Mouse (Mus musculus) kidney, embryonic 14.5 days (tissue): ENCODE results near the gene Tbp. TPM values are rescaled to one million over a fixed set of nuclear protein-coding genes. Genes with fewer than 3 reads are reported as not detected.

Experiments used
- ATAC-seq: fragments of 200-750 bp; cut with Nextera tagmentation; 2 replicates; pipeline ENCODE4 v1.8.0; 2017; ENCODE audit warnings: moderate number of reproducible peaks, mild to moderate bottlenecking, moderate TSS enrichment, moderate library complexity; ENCODE audit not compliant: low FRiP score, low TSS enrichment
- H3K27ac ChIP-seq: fragments of 300-500 bp; sonication (generic); 2 replicates; pipeline ENCODE4 v1.5.1; 2014; ENCODE audit warnings: low read depth, mild to moderate bottlenecking, low read length, moderate library complexity, mixed read lengths
- H3K27me3 ChIP-seq: fragments of 300-500 bp; sonication (generic); 2 replicates; pipeline ENCODE4 v1.6.1; 2014; ENCODE audit warnings: mild to moderate bottlenecking, low read length; ENCODE audit not compliant: control insufficient read depth, insufficient read depth
- H3K36me3 ChIP-seq: fragments of 300-500 bp; sonication (generic); 2 replicates; pipeline ENCODE4 v1.6.1; 2014; ENCODE audit warnings: low read length, mixed read lengths; ENCODE audit not compliant: control insufficient read depth, insufficient read depth
- H3K4me1 ChIP-seq: fragments of 300-500 bp; sonication (generic); 2 replicates; pipeline ENCODE4 v1.6.1; 2014; ENCODE audit warnings: low read length, mixed read lengths; ENCODE audit not compliant: control insufficient read depth, insufficient read depth
- H3K4me2 ChIP-seq: fragments of 300-500 bp; sonication (generic); replicated peaks from 2 replicates; pipeline ENCODE4 v1.6.1; 2014; ENCODE audit warnings: low read depth, mild to moderate bottlenecking, low read length
- H3K4me3 ChIP-seq: fragments of 300-500 bp; sonication (generic); 2 replicates; pipeline ENCODE4 v1.5.1; 2014; ENCODE audit warnings: mild to moderate bottlenecking, low read length
- H3K9ac ChIP-seq: fragments of 300-500 bp; sonication (generic); 2 replicates; pipeline ENCODE4 v1.6.1; 2014; ENCODE audit warnings: low read depth, mild to moderate bottlenecking, low read length, moderate library complexity
- H3K9me3 ChIP-seq: fragments of 300-500 bp; sonication (generic); 2 replicates; pipeline ENCODE4 v1.6.1; 2016; ENCODE audit warnings: low read length; ENCODE audit not compliant: control insufficient read depth
- WGBS: fragments of 180-500 bp; shearing (Covaris S2); extraction: QIAGEN DNeasy Blood & Tissue Kit; methylation state at CpG from one replicate; pipeline ENCODE4 v1.1.7; 2014; 5-methylcytosine and 5-hydroxymethylcytosine counted together
- polyA plus RNA-seq: library from polyadenylated mRNA; unstranded; fragments of >200 nt; fragmentation: Nextera tagmentation; extraction: Ambion mirVana; gene quantifications from 2 replicates; pipeline ENCODE4 v1.2.1, GENCODE M21; 2014

The Tbp gene
- 64.8 and 67.8 TPM in 2 replicates for polyA plus RNA-seq

DNA sequence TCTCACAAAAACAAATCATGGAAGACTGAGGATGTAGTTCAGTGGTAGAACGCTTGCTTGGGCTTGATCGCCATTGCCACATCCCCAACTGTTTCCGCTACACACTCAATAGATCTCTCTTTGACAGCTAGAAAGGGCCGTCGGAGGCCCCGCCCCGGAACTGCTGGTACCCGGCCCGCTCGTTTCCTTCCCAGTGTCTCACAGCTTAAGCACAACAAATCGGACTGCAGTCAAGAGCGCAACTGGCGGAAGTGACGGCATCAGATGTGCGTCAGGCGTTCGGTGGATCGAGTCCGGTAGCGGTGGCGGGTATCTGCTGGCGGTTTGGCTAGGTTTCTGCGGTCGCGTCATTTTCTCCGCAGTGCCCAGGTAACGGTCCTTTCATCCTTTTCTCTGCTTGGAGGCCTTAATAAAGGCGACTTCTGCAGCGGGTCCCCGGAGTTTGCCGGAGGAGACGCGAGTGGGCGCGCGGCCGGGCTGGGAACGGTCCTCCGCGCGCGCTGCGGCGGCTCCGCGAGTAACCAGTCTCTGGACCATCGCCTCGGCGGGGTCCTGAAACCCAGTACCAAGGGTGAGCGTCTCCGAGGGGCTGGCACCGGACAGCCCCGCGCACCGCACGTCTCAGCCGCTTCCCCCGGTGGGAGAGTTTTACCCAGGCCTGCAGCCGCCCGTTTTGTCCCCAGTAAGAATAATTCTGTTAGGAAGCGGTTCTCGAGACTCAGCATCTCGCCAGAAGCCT lies at the start of gene Tbp, which contains the start of gene Psmb1:
Tbp (plus strand) TSS at position 233 of the 739 bp plus-strand sequence.
Psmb1 (minus strand) TSS at position 96 of the 739 bp plus-strand sequence.
- ATAC-seq, result peak; percentile 95
- Histone ChIP-seq H3K27ac (peak within 1 kb of the TSS; percentile 95), H3K36me3 (peaks cover 25% of the 10 kb centered on the region), H3K27me3 (no peaks in the 10 kb centered on the region), H3K9me3 (no peaks in the 10 kb centered on the region), H3K4me1 (peaks cover 23% of the 10 kb centered on the region), H3K9ac (peak within 1 kb of the TSS; percentile 89), H3K4me2 (peak within 1 kb of the TSS; percentile 81), H3K4me3 (peak within 1 kb of the TSS; percentile 96)
- WGBS, result under 1% methylated on average over 63 of the region's 63 CpGs

DNA sequence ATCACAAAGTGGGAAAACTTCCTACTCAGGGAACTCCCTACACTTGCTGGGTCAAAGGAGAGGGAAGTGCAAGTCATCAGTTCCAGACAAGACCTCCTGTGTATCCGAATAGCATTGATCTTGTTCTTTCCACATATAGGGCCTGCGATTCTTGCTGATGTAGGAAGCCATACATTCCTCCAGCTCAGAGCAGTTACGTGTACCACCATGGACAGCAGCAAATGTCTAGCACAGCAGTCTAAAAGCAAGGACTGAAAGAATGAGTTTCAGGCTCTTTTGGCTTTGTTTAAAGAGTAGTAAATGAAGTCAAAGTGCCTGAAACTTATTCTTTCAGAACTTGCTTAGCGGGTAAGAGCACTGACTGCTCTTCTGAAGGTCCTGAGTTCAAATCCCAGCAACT lies 44.5 kb upstream of the Tbp start:
- no peak overlapping the region for H3K9ac ChIP-seq
- no peaks in the 10 kb centered on the region for H3K9me3 ChIP-seq
- H3K27me3 ChIP-seq, result no peaks in the 10 kb centered on the region
- no peak overlapping the region for H3K4me2 ChIP-seq
- H3K4me3 ChIP-seq, result no peak overlapping the region
- WGBS, result 63% methylated on average over 4 of the region's 4 CpGs
- no peaks in the 10 kb centered on the region for H3K4me1 ChIP-seq
- ATAC-seq, result no peak
- no peak overlapping the region for H3K27ac ChIP-seq
- no peaks in the 10 kb centered on the region for H3K36me3 ChIP-seq

DNA sequence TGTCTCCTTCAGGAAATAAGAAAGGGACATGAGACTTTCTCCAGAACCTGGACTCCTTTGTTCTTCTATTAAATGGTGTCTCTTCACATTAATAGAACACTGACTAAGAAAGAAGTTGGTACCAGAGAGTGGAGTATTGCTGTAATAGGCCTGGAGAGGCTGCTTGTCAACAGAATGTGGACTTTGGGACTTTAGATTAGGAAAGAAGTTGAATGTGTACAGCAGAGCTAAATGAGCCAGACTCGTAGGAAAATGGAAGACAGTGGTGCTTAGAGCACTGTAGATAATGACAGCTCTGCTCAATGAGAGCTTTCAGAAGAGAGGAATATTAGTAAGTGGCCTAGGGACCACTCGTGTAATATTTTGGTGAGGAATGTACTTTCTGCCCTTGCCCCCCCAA lies 43.1 kb upstream of the Tbp start:
- Histone ChIP-seq H3K4me2 (no peak overlapping the region), H3K36me3 (no peaks in the 10 kb centered on the region), H3K4me1 (no peaks in the 10 kb centered on the region), H3K9me3 (no peaks in the 10 kb centered on the region), H3K4me3 (no peak overlapping the region), H3K27ac (no peak overlapping the region), H3K9ac (no peak overlapping the region), H3K27me3 (no peaks in the 10 kb centered on the region)
- no peak for ATAC-seq
- 87% methylated on average over 2 of the region's 2 CpGs for WGBS

DNA sequence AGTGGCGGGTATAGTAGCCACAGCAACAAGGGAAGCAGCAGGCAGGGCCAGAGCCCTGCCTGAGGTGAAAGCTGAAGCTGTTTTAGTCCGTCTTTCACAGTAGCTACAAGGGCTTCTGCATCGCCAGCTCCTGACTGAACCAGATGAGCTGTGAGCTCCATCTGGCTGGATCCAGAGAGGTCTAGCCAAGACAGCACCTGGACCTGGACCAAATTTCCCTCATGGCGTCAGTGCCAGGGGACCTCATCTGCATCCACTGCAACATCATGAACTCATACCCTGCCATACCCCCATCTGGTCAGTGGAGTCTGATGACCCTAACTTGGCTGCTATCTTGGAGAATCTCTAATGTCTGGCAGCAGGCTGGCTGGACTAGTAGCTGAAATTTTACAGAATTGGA lies 39.9 kb upstream of the Tbp start:
- Histone ChIP-seq H3K9ac (no peak overlapping the region), H3K9me3 (no peaks in the 10 kb centered on the region), H3K4me1 (no peaks in the 10 kb centered on the region), H3K27me3 (no peaks in the 10 kb centered on the region), H3K27ac (no peak overlapping the region), H3K4me3 (no peak overlapping the region), H3K4me2 (no peak overlapping the region), H3K36me3 (no peaks in the 10 kb centered on the region)
- 93% methylated on average over 4 of the region's 4 CpGs for WGBS
- no peak for ATAC-seq

DNA sequence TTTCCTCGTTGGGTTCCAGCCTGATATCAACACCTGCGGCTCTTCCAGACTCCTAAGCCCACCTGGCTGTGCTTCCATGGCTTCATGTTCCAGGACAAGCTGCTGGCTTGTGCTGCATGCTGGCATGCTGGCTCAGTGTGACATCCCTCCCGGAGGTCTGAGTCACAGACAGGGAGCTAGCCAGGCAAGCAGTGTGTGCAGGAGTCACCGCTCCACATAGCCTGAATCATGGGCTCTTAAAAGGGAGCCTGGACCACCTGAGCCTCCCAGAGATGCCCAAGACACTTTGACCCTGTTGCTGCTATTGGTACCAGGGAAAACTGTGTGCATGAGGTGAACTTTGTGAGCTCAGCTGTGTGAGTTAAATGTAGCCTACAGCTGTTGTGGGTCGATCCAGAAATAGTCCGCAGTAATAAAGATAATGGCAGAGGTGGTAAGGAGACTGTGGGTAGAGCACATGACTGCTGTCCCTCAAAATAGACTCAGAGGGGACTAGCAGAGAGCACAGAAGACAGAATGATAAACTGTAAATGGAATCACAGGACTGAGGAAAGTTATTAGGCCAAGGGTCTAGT lies 37.7 kb upstream of the Tbp start:
- 95% methylated on average over 6 of the region's 6 CpGs for WGBS
- Histone ChIP-seq H3K9me3 (no peaks in the 10 kb centered on the region), H3K27ac (no peak overlapping the region), H3K4me2 (no peak overlapping the region), H3K36me3 (peaks cover 3% of the 10 kb centered on the region; the same call in 1 of the 2 replicates), H3K9ac (no peak overlapping the region), H3K27me3 (no peaks in the 10 kb centered on the region), H3K4me1 (no peaks in the 10 kb centered on the region), H3K4me3 (no peak overlapping the region)
- no peak for ATAC-seq

DNA sequence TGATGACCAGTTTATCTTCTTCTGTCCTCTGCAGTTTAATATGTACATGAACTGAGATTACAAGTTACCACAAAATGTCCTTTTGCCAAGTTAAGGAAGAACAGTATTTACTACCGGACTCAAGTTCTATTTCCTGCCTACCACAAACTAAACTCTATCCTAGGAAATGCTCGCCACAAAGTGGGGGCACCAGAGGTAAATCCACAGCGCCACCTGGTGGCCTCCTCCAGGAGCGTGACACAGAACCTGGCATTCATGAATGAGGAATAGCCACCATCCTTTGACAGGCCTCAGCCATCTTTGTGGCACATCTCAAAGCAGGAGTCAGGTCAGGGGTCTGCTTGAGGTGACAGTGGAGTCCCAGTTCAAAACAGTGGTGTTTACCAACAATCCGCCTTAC lies 32.0 kb upstream of the Tbp start:
- H3K9ac ChIP-seq, result no peak overlapping the region
- WGBS, result 19% methylated on average over 5 of the region's 5 CpGs
- H3K9me3 ChIP-seq, result no peaks in the 10 kb centered on the region
- H3K4me3 ChIP-seq, result no peak overlapping the region
- H3K4me2 ChIP-seq, result no peak overlapping the region
- no peaks in the 10 kb centered on the region for H3K27me3 ChIP-seq
- no peaks in the 10 kb centered on the region for H3K4me1 ChIP-seq
- ATAC-seq, result peak; percentile 80
- H3K36me3 ChIP-seq, result peaks cover 31% of the 10 kb centered on the region; the same call in 1 of the 2 replicates
- H3K27ac ChIP-seq, result no peak overlapping the region

DNA sequence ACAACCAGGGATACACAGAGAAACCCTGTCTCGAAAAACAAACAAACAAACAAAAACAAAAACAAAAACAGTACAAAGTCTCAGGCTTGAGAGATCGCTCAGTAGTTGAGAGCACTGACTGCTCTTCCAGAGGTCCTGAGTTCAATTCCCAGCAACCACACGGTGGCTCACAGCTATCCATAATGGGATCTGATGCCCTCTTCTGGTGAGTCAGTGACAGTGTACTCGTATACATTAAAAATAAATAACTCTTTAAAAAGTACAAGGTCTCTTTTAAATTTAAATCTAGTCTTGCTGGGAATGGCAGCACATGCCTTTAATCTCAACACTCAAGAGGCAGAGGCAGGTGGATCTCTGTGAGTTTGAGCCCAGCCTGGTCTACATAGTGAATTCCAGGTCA lies 27.0 kb upstream of the Tbp start:
- no peak overlapping the region for H3K9ac ChIP-seq
- WGBS, result 88% methylated on average over 4 of the region's 4 CpGs
- no peak overlapping the region for H3K27ac ChIP-seq
- H3K36me3 ChIP-seq, result peaks cover 75% of the 10 kb centered on the region
- H3K27me3 ChIP-seq, result no peaks in the 10 kb centered on the region
- no peaks in the 10 kb centered on the region for H3K4me1 ChIP-seq
- H3K4me2 ChIP-seq, result no peak overlapping the region
- H3K4me3 ChIP-seq, result no peak overlapping the region
- no peaks in the 10 kb centered on the region for H3K9me3 ChIP-seq
- no peak for ATAC-seq

DNA sequence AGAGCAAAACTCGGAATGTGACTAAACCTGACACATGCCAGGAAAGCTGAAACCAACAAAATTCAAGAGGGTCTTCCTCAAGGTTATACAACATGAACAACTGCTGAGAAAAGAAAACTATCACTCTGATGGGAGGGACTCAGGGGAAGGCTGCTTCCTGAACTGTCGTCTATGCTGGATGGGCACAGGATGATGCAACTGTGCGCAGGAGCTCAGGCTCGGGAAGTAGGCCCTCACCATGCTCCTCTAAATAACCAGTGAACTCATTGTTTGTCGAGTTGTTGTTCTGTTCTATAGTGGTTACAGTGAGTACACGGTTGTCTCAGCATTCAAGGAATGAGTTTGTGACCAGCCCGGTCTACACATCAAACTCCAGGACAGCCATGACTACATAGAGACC lies 9.1 kb upstream of the Tbp start:
- peaks cover 51% of the 10 kb centered on the region for H3K36me3 ChIP-seq
- no peaks in the 10 kb centered on the region for H3K4me1 ChIP-seq
- no peak overlapping the region for H3K9ac ChIP-seq
- no peak for ATAC-seq
- no peak overlapping the region for H3K4me2 ChIP-seq
- H3K27ac ChIP-seq, result no peak overlapping the region
- whole genome bisulfite sequencing, result 89% methylated on average over 7 of the region's 7 CpGs
- H3K4me3 ChIP-seq, result no peak overlapping the region
- H3K9me3 ChIP-seq, result no peaks in the 10 kb centered on the region
- H3K27me3 ChIP-seq, result no peaks in the 10 kb centered on the region
